Mouse (Mus musculus) neural tube, embryonic 14.5 days (tissue): ENCODE data around the gene Acsl3. TPM values are rescaled to one million over a fixed set of nuclear protein-coding genes. Genes with fewer than 3 reads are reported as not detected.

Source experiments
- ATAC-seq: fragments of 200-750 bp; cut with Nextera tagmentation; 2 replicates; pipeline ENCODE4 v1.8.0; 2017; ENCODE audit warnings: low read depth, mild to moderate bottlenecking, moderate TSS enrichment, moderate library complexity
- H3K27ac ChIP-seq: fragments of 300-500 bp; sonication (generic); 2 replicates; pipeline ENCODE4 v1.5.1; 2014; ENCODE audit warnings: low read depth, mild to moderate bottlenecking, control low read depth, low read length, moderate library complexity, mixed read lengths
- H3K27me3 ChIP-seq: fragments of 300-500 bp; sonication (generic); 2 replicates; pipeline ENCODE4 v1.6.1; 2014; ENCODE audit warnings: low read length; ENCODE audit not compliant: control insufficient read depth, insufficient read depth
- H3K36me3 ChIP-seq: fragments of 300-500 bp; sonication (generic); 2 replicates; pipeline ENCODE4 v1.6.1; 2014; ENCODE audit warnings: low read length, mixed read lengths; ENCODE audit not compliant: control insufficient read depth, insufficient read depth
- H3K4me1 ChIP-seq: fragments of 300-500 bp; sonication (generic); 2 replicates; pipeline ENCODE4 v1.6.1; 2014; ENCODE audit warnings: low read length; ENCODE audit not compliant: control insufficient read depth, insufficient read depth
- H3K4me2 ChIP-seq: fragments of 300-500 bp; sonication (generic); 2 replicates; pipeline ENCODE4 v1.6.1; 2014; ENCODE audit warnings: mild to moderate bottlenecking, low read depth, low read length, control low read depth
- H3K4me3 ChIP-seq: fragments of 300-500 bp; sonication (generic); 2 replicates; pipeline ENCODE4 v1.5.1; 2014; ENCODE audit warnings: low read depth, low read length, control low read depth, mixed read lengths
- H3K9ac ChIP-seq: fragments of 300-500 bp; sonication (generic); replicated peaks from 2 replicates; pipeline ENCODE4 v1.6.1; 2014; ENCODE audit warnings: low read depth, mild to moderate bottlenecking, control low read depth, low read length, mixed read lengths
- H3K9me3 ChIP-seq: fragments of 300-500 bp; sonication (generic); 2 replicates; pipeline ENCODE4 v1.6.1; 2016; ENCODE audit warnings: low read length; ENCODE audit not compliant: control insufficient read depth
- WGBS: fragments of 180-500 bp; shearing (Covaris S2); extraction: QIAGEN DNeasy Blood & Tissue Kit; methylation state at CpG from one replicate; pipeline ENCODE4 v1.1.7; 2014; 5-methylcytosine and 5-hydroxymethylcytosine counted together
- polyA plus RNA-seq: library from polyadenylated mRNA; unstranded; fragments of >200 nt; fragmentation: Nextera tagmentation; extraction: Ambion mirVana; gene quantifications from 2 replicates; pipeline ENCODE4 v1.2.1, GENCODE M21; 2014

The Acsl3 gene
- polyA plus RNA-seq, 1 experiment from 2014 or later: 124 TPM

- no peaks in the 10 kb centered on the region for H3K27me3 ChIP-seq
- H3K9ac ChIP-seq: no peak overlapping the region
- H3K4me3 ChIP-seq: no peak overlapping the region
- H3K4me2 ChIP-seq: no peak overlapping the region
- peak; percentile 68 for ATAC-seq
- H3K36me3 ChIP-seq: no peaks in the 10 kb centered on the region
- H3K4me1 ChIP-seq: peaks cover 3% of the 10 kb centered on the region; the same call in 1 of the 2 replicates
- 43% methylated on average over 6 of the region's 6 CpGs for WGBS
- no peak overlapping the region for H3K27ac ChIP-seq
- no peaks in the 10 kb centered on the region for H3K9me3 ChIP-seq
These were observed 68.1 kb downstream of the Acsl3 start for GRCm38 (mm10) chr1:78725617-78726223.

GRCm38 (mm10) chr1:78730114-78730720 lies 72.6 kb downstream of the Acsl3 start:
- 77% methylated on average over 9 of the region's 9 CpGs for whole genome bisulfite sequencing
- H3K9me3 ChIP-seq: no peaks in the 10 kb centered on the region
- no peak for ATAC-seq
- H3K36me3 ChIP-seq: no peaks in the 10 kb centered on the region
- no peak overlapping the region for H3K27ac ChIP-seq
- no peaks in the 10 kb centered on the region for H3K27me3 ChIP-seq
- no peak overlapping the region for H3K9ac ChIP-seq
- peaks cover 3% of the 10 kb centered on the region; the same call in 1 of the 2 replicates for H3K4me1 ChIP-seq
- no peak overlapping the region for H3K4me2 ChIP-seq
- no peak overlapping the region for H3K4me3 ChIP-seq

- H3K9ac ChIP-seq: no peak overlapping the region
- no peak for ATAC-seq
- H3K36me3 ChIP-seq: no peaks in the 10 kb centered on the region
- 87% methylated on average over 9 of the region's 9 CpGs for WGBS
- H3K4me1 ChIP-seq: no peaks in the 10 kb centered on the region
- H3K27ac ChIP-seq: no peak overlapping the region
- no peak overlapping the region for H3K4me2 ChIP-seq
- H3K27me3 ChIP-seq: no peaks in the 10 kb centered on the region
- H3K9me3 ChIP-seq: no peaks in the 10 kb centered on the region
- no peak overlapping the region for H3K4me3 ChIP-seq
These were observed 74.7 kb downstream of the Acsl3 start for GRCm38 (mm10) chr1:78732290-78732689.

GRCm38 (mm10) chr1:78734261-78735000 lies 76.8 kb downstream of the Acsl3 start:
- Histone ChIP-seq H3K4me1 (no peaks in the 10 kb centered on the region), H3K36me3 (no peaks in the 10 kb centered on the region), H3K27me3 (no peaks in the 10 kb centered on the region), H3K27ac (no peak overlapping the region), H3K9ac (no peak overlapping the region), H3K4me3 (no peak overlapping the region), H3K4me2 (no peak overlapping the region), H3K9me3 (no peaks in the 10 kb centered on the region)
- ATAC-seq: no peak
- WGBS: 77% methylated on average over 17 of the region's 17 CpGs

- ATAC-seq: no peak
- 54% methylated on average over 5 of the region's 5 CpGs for WGBS
- H3K27ac ChIP-seq: no peak overlapping the region
- no peaks in the 10 kb centered on the region for H3K36me3 ChIP-seq
- H3K9ac ChIP-seq: no peak overlapping the region
- no peaks in the 10 kb centered on the region for H3K4me1 ChIP-seq
- no peak overlapping the region for H3K4me3 ChIP-seq
- H3K9me3 ChIP-seq: no peaks in the 10 kb centered on the region
- H3K27me3 ChIP-seq: no peaks in the 10 kb centered on the region
- H3K4me2 ChIP-seq: no peak overlapping the region
These were observed 80.0 kb downstream of the Acsl3 start for GRCm38 (mm10) chr1:78737646-78738045.

GRCm38 (mm10) chr1:78740676-78741075 lies 83.1 kb downstream of the Acsl3 start:
- H3K9ac ChIP-seq: no peak overlapping the region
- no peak overlapping the region for H3K4me2 ChIP-seq
- H3K27me3 ChIP-seq: no peaks in the 10 kb centered on the region
- H3K27ac ChIP-seq: no peak overlapping the region
- no peaks in the 10 kb centered on the region for H3K4me1 ChIP-seq
- 92% methylated on average over 11 of the region's 11 CpGs for WGBS
- H3K36me3 ChIP-seq: no peaks in the 10 kb centered on the region
- H3K4me3 ChIP-seq: no peak overlapping the region
- no peaks in the 10 kb centered on the region for H3K9me3 ChIP-seq
- no peak for ATAC-seq

- Histone ChIP-seq H3K9me3 (no peaks in the 10 kb centered on the region), H3K27me3 (no peaks in the 10 kb centered on the region), H3K9ac (no peak overlapping the region), H3K4me2 (no peak overlapping the region), H3K36me3 (no peaks in the 10 kb centered on the region), H3K27ac (no peak overlapping the region), H3K4me1 (no peaks in the 10 kb centered on the region), H3K4me3 (no peak overlapping the region)
- WGBS: 91% methylated on average over 12 of the region's 12 CpGs
- no peak for ATAC-seq
These were observed 84.6 kb downstream of the Acsl3 start for GRCm38 (mm10) chr1:78742198-78742597.

GRCm38 (mm10) chr1:78743318-78743717 lies 85.7 kb downstream of the Acsl3 start:
- Histone ChIP-seq H3K9me3 (no peaks in the 10 kb centered on the region), H3K27ac (no peak overlapping the region), H3K4me3 (no peak overlapping the region), H3K4me1 (no peaks in the 10 kb centered on the region), H3K36me3 (no peaks in the 10 kb centered on the region), H3K4me2 (no peak overlapping the region), H3K27me3 (no peaks in the 10 kb centered on the region), H3K9ac (no peak overlapping the region)
- WGBS: 91% methylated on average over 4 of the region's 4 CpGs
- no peak for ATAC-seq

GRCm38 (mm10) chr1:78745230-78745777 lies 87.7 kb downstream of the Acsl3 start:
- Histone ChIP-seq H3K9me3 (no peaks in the 10 kb centered on the region), H3K36me3 (no peaks in the 10 kb centered on the region), H3K27ac (peak overlapping the region; percentile 45; the same call in 1 of the 2 replicates), H3K9ac (no peak overlapping the region), H3K4me3 (no peak overlapping the region), H3K4me2 (no peak overlapping the region), H3K27me3 (no peaks in the 10 kb centered on the region), H3K4me1 (no peaks in the 10 kb centered on the region)
- peak; percentile 58; the same call in 1 of the 2 replicates for ATAC-seq
- 44% methylated on average over 5 of the region's 5 CpGs for WGBS
